Mouse (Mus musculus): Measurements from ENCODE around the gene Mob3b. TPM values are rescaled to one million over a fixed set of nuclear protein-coding genes. Genes with fewer than 3 reads are reported as not detected.

Mob3b gene
- polyA plus RNA-seq, 1 experiment: not detected

DNA sequence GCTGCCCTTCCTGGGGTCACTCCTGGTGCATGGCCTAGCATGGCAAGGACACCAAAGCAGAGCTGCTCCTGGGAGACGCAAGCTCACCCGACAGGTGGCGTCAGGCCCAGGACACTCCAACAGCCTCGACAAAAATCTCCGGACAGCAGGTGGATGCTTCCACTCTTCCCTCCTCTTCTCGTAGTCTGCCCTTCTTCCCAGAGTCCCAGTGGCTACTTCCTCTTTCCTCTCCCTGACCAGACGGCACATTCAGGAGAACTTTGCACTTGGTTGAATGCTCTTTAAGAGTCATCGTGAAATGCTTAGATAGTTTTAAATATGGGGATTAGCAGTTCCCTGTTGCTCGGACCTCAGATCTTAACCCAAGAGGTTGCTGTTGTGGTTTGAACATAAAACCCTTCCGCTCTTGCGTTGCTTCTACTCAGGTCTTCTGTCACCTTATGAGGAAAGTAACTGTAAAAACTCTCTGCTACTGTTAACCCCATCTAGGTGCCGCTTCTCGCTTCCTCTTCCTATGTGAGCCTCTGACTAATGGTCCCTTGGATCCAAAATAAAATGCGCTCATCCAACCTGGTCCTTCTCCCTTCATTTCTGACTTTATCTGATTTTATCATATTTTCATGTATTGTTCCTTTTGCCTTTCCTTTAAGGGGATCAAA is 52.0 kb downstream of the Mob3b start:
- peaks cover 4% of the 10 kb centered on the region for H3K4me1 ChIP-seq (ENCODE audit: control insufficient read depth)
- no peaks in the 10 kb centered on the region for H3K36me3 ChIP-seq (ENCODE audit: control insufficient read depth)
- TF ChIP-seq GATA1 (IDR thresholded peaks at IDR 0.05; ENCODE audit: low read length): no peak
- TF ChIP-seq TAL1 (IDR thresholded peaks at IDR 0.05; ENCODE audit: low read length): no peak

DNA sequence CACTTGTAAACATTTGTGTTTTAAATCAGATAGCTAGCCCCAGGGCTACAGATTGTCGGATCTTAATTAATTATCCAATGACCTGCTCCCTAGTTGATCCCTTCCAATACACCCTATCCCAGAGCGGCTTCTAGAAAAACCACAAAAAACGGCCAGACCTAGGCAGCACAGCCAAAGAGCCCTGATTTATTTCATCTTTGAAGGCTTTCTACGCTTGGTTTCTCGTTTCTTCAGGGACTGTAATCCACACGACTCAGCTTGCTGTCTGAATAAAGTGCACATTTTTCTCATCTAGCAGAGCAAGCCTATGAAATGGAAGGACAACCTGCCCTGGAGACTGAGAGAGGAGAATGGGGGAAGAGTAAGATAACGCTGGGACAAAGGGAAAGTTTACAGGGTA is 56.1 kb downstream of the Mob3b start:
- Histone ChIP-seq H3K27me3 (ENCODE audit: control insufficient read depth) (no peaks in the 10 kb centered on the region), H3K36me3 (ENCODE audit: control insufficient read depth) (no peaks in the 10 kb centered on the region), H3K4me1 (ENCODE audit: control insufficient read depth) (peaks cover 23% of the 10 kb centered on the region), H3K4me3 (replicated peaks) (no peak overlapping the region), H3K9me3 (ENCODE audit: control insufficient read depth, low read length) (no peaks in the 10 kb centered on the region)
- TF ChIP-seq TAL1 (IDR thresholded peaks at IDR 0.05; ENCODE audit: low read length): no peak
- TF ChIP-seq GATA1 (IDR thresholded peaks at IDR 0.05; ENCODE audit: low read length): no peak

More for the DNA sequence above, 52.0 kb downstream of the Mob3b start:
- Histone ChIP-seq H3K4me3 (replicated peaks) (no peak overlapping the region), H3K9me3 (ENCODE audit: control insufficient read depth, low read length) (no peaks in the 10 kb centered on the region), H3K27me3 (ENCODE audit: control insufficient read depth) (no peaks in the 10 kb centered on the region)

DNA sequence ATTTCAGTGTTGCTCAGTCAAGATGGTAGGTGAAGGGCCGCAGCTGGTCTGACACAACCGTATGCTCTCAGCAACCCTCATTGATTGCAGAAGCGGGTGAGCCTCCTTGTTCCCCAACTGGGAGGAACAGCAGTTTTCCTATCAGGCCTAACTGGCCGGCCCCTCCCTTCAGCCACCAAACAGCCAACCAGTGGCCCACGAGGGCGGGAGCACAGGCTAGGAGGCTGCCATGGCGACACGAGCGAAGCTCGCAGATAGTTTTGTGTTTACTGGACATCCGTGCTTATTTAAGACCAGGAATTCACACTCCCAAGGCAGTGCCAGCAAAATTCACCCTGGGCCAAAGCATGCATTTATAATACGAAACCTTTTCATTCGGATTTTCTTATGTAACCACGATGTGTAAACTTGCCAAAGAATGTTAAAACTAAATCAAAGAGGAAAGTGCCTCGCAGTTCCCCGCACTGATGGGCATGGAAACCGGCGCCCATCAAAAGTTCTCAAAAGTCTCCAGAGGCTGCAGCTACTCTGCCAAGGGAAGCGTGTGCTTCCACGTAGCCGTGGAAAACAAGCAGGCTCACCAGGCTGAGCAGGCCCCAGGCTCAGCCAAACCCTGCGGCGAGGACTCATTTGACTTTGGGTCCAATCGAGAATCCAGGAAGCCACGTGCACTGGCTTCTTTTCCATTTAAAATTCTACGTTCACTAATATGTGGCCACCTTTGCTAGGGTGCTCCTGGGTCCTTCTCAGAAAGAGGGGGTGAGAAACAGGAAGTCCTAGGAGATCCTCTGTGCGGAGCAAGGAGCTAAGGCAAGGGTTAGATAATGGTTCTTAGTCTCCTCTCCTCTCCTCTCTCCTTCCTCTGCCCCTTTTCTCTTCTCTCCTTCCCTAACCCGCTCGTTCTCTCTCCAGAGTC is 57.2 kb downstream of the Mob3b start:
- peaks cover 23% of the 10 kb centered on the region for H3K4me1 ChIP-seq (ENCODE audit: control insufficient read depth)
- no peaks in the 10 kb centered on the region for H3K27me3 ChIP-seq (ENCODE audit: control insufficient read depth)
- TF ChIP-seq GATA1 (IDR thresholded peaks at IDR 0.05; ENCODE audit: low read length): no peak
- TF ChIP-seq TAL1 (IDR thresholded peaks at IDR 0.05; ENCODE audit: low read length): no peak
- no peaks in the 10 kb centered on the region for H3K36me3 ChIP-seq (ENCODE audit: control insufficient read depth)
- H3K4me3 ChIP-seq (replicated peaks): peak overlapping the region; percentile 48
- no peaks in the 10 kb centered on the region for H3K9me3 ChIP-seq (ENCODE audit: control insufficient read depth, low read length)

DNA sequence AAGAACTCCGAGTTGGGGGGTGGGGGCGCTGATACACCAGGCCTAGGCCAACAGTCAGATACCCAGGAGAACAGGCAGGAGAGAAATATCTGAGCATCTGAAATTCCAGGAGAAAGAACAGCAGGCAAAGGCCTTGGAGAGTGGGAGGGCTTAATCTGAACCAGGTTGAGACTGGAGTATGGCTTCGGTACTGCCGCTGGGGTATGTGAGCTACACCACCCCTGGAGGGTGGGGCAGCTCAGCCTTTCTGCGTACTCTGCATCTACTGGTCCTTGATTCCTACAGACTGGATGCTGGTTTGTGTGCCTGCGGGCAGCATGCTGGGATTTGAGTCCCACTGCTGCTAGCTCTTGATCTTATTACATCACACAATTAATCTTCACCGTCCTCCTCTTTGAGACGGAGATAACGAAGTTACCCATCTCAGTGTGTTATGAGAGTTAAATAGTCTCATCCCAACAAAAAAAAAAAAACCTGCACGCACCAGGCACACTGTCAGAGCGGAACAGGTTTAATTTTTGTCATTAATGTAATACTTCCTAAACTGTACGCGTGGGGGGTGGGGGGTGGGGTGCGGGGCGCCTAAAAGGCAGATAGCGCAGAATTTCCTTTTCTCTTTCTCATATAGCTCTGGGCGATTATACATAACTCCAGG is 57.9 kb downstream of the Mob3b start:
- no peaks in the 10 kb centered on the region for H3K27me3 ChIP-seq (ENCODE audit: control insufficient read depth)
- peaks cover 23% of the 10 kb centered on the region for H3K4me1 ChIP-seq (ENCODE audit: control insufficient read depth)
- H3K4me3 ChIP-seq (replicated peaks): peak overlapping the region; percentile 48
- no peaks in the 10 kb centered on the region for H3K36me3 ChIP-seq (ENCODE audit: control insufficient read depth)
- no peaks in the 10 kb centered on the region for H3K9me3 ChIP-seq (ENCODE audit: control insufficient read depth, low read length)
- TF ChIP-seq GATA1 (IDR thresholded peaks at IDR 0.05; ENCODE audit: low read length) (no peak), TAL1 (IDR thresholded peaks at IDR 0.05; ENCODE audit: low read length) (no peak)

DNA sequence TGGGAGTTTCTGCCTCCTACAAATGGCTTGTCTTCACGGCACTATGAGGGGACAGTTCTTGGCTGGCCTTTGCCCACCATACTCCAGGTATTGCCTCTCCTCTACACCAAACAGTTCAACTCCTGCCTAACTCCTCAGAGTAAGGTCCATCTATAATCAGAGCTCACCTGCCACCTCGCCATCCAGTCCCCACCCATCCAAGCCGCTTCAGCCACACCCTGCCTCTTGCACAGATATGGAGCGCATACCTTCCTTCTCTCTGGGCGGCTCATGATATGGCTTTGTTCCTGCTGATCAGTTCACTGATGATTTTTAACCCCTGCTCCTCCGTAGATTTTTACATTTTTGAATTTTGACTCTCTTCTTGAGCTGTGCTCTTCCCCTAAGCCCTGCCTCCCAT is 58.7 kb downstream of the Mob3b start:
- H3K36me3 ChIP-seq (ENCODE audit: control insufficient read depth): no peaks in the 10 kb centered on the region
- H3K4me3 ChIP-seq (replicated peaks): no peak overlapping the region
- H3K9me3 ChIP-seq (ENCODE audit: control insufficient read depth, low read length): no peaks in the 10 kb centered on the region
- TF ChIP-seq TAL1 (IDR thresholded peaks at IDR 0.05; ENCODE audit: low read length): no peak
- no peak for TF ChIP-seq GATA1 (IDR thresholded peaks at IDR 0.05; ENCODE audit: low read length)
- no peaks in the 10 kb centered on the region for H3K27me3 ChIP-seq (ENCODE audit: control insufficient read depth)
- H3K4me1 ChIP-seq (ENCODE audit: control insufficient read depth): peaks cover 23% of the 10 kb centered on the region

DNA sequence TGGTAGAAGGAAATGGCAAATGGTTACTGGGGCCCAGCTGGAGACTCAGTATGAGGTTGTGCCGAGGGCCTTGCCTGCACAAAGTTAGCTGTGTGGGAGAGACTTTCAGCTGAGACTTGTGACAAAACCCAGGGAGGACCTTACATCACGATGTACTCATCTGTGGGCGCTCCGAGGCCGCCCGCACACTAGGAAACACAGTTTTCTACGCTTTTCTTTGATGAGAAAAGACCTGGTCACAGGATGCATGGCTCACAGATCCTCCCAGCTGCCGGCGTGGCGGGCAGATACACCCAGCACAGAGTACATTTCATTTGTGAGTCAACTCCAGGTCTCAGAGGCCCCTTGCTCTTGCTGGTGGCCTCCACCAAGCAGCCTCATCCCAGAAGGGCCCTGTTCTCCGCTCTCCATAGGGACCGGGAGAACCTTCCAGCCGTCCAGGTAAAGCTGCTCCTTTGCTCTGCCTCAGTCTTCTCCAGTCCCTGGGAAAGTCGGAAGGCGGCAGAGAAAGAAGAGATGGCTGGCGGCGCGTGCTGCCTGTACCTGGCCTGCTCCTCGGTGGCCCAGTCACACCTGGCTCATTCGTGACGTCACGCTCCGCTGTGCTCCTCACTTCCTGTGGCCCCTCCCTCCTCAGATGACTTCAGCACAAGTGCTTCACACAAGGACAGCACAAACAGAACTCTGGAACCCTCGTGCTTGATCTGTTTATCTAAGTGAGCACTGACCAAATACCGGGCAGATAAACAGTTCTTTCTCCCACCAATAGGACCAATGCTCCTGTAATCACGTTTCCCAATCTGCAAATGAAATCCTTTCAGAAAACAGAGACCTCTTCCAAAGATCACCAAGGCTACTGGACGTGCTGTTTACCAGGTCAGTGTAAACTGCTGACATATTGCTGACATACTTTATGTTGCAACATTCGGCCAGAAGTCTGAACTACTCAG is 60.8 kb downstream of the Mob3b start:
- H3K27me3 ChIP-seq (ENCODE audit: control insufficient read depth): no peaks in the 10 kb centered on the region
- no peak for TF ChIP-seq TAL1 (IDR thresholded peaks at IDR 0.05; ENCODE audit: low read length)
- no peak for TF ChIP-seq GATA1 (IDR thresholded peaks at IDR 0.05; ENCODE audit: low read length)
- H3K4me1 ChIP-seq (ENCODE audit: control insufficient read depth): peaks cover 23% of the 10 kb centered on the region
- H3K36me3 ChIP-seq (ENCODE audit: control insufficient read depth): no peaks in the 10 kb centered on the region
- H3K4me3 ChIP-seq (replicated peaks): no peak overlapping the region
- H3K9me3 ChIP-seq (ENCODE audit: control insufficient read depth, low read length): no peaks in the 10 kb centered on the region

DNA sequence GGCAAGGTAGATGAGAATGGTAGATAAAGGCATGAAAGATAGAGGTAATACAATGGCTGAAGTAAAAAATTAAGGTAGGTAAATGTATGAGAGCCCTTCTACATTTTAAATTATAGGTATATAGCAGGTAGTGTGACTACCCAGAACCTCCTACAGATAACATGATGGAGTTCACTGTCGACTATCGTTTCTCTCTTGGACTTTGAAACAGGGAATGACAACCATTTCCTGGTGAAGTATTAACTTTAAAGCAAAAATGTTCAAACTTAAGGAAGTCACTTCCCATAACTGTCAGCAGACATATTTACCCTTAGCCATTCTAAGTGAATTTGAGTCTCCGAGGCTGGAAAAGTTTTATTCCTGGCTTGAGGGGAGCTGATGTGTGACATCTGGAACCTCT is 64.8 kb downstream of the Mob3b start:
- Histone ChIP-seq H3K9me3 (ENCODE audit: control insufficient read depth, low read length) (no peaks in the 10 kb centered on the region), H3K4me3 (replicated peaks) (no peak overlapping the region), H3K27me3 (ENCODE audit: control insufficient read depth) (no peaks in the 10 kb centered on the region), H3K4me1 (ENCODE audit: control insufficient read depth) (no peaks in the 10 kb centered on the region), H3K36me3 (ENCODE audit: control insufficient read depth) (no peaks in the 10 kb centered on the region)
- TF ChIP-seq GATA1 (IDR thresholded peaks at IDR 0.05; ENCODE audit: low read length): no peak
- TF ChIP-seq TAL1 (IDR thresholded peaks at IDR 0.05; ENCODE audit: low read length): no peak

DNA sequence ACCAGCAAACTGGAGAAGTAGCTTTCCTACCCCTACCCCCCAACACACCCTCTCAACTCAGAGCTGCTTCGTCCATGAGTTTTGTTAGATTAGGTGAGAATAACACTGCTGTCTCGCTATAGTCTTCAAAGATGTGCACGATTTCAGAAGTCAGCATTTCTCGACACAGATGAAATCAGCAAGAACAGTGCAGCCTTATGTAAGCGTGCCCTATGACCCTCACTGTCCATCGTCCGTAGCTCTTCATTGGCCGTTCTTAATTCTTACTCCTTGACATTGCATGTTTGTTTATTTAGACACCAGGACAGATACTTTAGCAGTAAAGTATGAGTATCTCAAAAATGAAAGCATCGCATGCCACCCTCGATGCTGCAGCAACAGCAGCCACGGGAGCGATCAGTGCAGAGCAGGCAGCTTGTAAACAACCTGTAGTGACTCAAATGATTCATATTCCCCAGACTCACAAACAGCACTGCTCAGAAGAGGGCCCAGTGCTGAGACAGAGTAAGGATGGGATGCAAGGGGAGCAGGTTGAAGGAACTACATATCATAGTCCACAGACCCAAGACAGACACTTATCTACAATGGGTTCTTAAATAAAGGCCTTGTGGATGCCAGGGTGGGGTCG is 66.0 kb downstream of the Mob3b start:
- Histone ChIP-seq H3K9me3 (ENCODE audit: control insufficient read depth, low read length) (no peaks in the 10 kb centered on the region), H3K36me3 (ENCODE audit: control insufficient read depth) (no peaks in the 10 kb centered on the region), H3K4me3 (replicated peaks) (no peak overlapping the region)

More for the DNA sequence above, 66.0 kb downstream of the Mob3b start:
- TF ChIP-seq TAL1 (IDR thresholded peaks at IDR 0.05; ENCODE audit: low read length) (no peak), GATA1 (IDR thresholded peaks at IDR 0.05; ENCODE audit: low read length) (no peak)
- Histone ChIP-seq H3K27me3 (ENCODE audit: control insufficient read depth) (no peaks in the 10 kb centered on the region), H3K4me1 (ENCODE audit: control insufficient read depth) (no peaks in the 10 kb centered on the region)

Data from erythroblast, embryonic 14.5 days (primary cell).